Mouse (Mus musculus) liver, embryonic 11.5 days (tissue): Measurements from ENCODE around the gene Fat4. TPM values are rescaled to one million over a fixed set of nuclear protein-coding genes. Genes with fewer than 3 reads are reported as not detected.

Experiments used
- ATAC-seq: fragments of 200-750 bp; cut with Nextera tagmentation; replicated peaks from 2 replicates; pipeline ENCODE4 v1.8.0; 2017; ENCODE audit warnings: moderate number of reproducible peaks, mild to moderate bottlenecking, moderate TSS enrichment, moderate library complexity; ENCODE audit not compliant: low FRiP score
- DNase-seq: peaks from one replicate; pipeline ENCODE4 v3.0.0-alpha.2; 2017; ENCODE audit warnings: low spot score
- H3K27ac ChIP-seq: fragments of 300-500 bp; sonication (generic); 2 replicates; pipeline ENCODE4 v1.5.1; 2014; ENCODE audit warnings: mild to moderate bottlenecking, low read depth, low read length, control low read depth
- H3K27me3 ChIP-seq: fragments of 300-500 bp; sonication (generic); replicated peaks from 2 replicates; pipeline ENCODE4 v1.6.1; 2014; ENCODE audit warnings: low read length, mixed read lengths; ENCODE audit not compliant: control insufficient read depth, insufficient read depth
- H3K36me3 ChIP-seq: fragments of 300-500 bp; sonication (generic); 2 replicates; pipeline ENCODE4 v1.6.1; 2014; ENCODE audit warnings: mild to moderate bottlenecking, low read length, moderate library complexity, mixed read lengths; ENCODE audit not compliant: control insufficient read depth, insufficient read depth
- H3K4me1 ChIP-seq: fragments of 300-500 bp; sonication (generic); replicated peaks from 2 replicates; pipeline ENCODE4 v1.6.1; 2014; ENCODE audit warnings: low read length, mixed read lengths; ENCODE audit not compliant: control insufficient read depth, insufficient read depth
- H3K4me2 ChIP-seq: fragments of 300-500 bp; sonication (generic); 2 replicates; pipeline ENCODE4 v1.6.1; 2014; ENCODE audit warnings: mild to moderate bottlenecking, control low read depth, moderate library complexity
- H3K4me3 ChIP-seq: fragments of 300-500 bp; sonication (generic); 2 replicates; pipeline ENCODE4 v1.5.1; 2014; ENCODE audit warnings: low read depth, low read length, control low read depth
- H3K9ac ChIP-seq: fragments of 300-500 bp; sonication (generic); 2 replicates; pipeline ENCODE4 v1.6.1; 2014; ENCODE audit warnings: low read depth, low read length, control low read depth
- H3K9me3 ChIP-seq: fragments of 300-500 bp; sonication (generic); 2 replicates; pipeline ENCODE4 v1.6.1; 2016; ENCODE audit warnings: low read length, inconsistent platforms, mixed read lengths; ENCODE audit not compliant: control insufficient read depth
- WGBS: fragments of 180-500 bp; shearing (Covaris S2); extraction: QIAGEN DNeasy Blood & Tissue Kit; methylation state at CpG from one replicate; pipeline ENCODE4 v1.1.7; 2014; 5-methylcytosine and 5-hydroxymethylcytosine counted together
- polyA plus RNA-seq: library from polyadenylated mRNA; unstranded; fragments of >200 nt; fragmentation: Nextera tagmentation; extraction: Ambion mirVana; gene quantifications from 2 replicates; pipeline ENCODE4 v1.2.1, GENCODE M21; 2014

Gene Fat4
- polyA plus RNA-seq = 3.4 and 4.0 TPM in 2 replicates

DNA sequence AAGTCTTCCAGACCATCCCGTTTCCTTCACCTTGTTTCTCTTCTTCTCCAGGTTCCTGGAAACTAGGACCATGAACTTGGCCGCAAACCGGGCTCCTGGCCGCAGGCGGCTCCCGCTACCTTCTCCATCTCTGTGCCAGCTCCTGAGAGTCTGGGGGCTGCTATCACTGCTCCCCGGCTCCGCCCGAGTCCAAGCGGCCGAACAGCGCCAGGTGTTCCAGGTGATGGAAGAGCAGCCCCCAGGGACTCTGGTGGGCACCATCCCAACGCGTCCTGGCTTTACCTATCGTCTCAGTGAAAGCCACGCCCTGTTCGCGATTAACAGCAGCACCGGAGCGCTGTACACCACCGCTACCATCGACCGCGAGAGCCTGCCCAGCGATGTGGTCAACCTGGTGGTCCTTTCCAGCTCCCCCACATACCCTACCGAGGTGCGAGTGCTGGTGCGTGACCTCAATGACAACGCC lies at the start of gene Fat4:
Gene Fat4 (plus strand): TSS at position 51 of the 466 bp plus-strand sequence.
- DNase-seq (no peak), ATAC-seq (no peak)
- Histone ChIP-seq H3K36me3 (peaks cover 4% of the 10 kb centered on the region; the same call in 1 of the 2 replicates), H3K4me3 (peak within 1 kb of the TSS; percentile 67), H3K4me2 (peak within 1 kb of the TSS; percentile 82), H3K27me3 (peaks cover 40% of the 10 kb centered on the region), H3K4me1 (peaks cover 6% of the 10 kb centered on the region; the same call in 1 of the 2 replicates), H3K9ac (peak within 1 kb of the TSS; percentile 53), H3K27ac (0 out of 2 replicates have a peak within 1 kb of the TSS, but pooled peaks have one; percentile 34), H3K9me3 (no peaks in the 10 kb centered on the region)
- WGBS = 2% methylated on average over 29 of the region's 29 CpGs

DNA sequence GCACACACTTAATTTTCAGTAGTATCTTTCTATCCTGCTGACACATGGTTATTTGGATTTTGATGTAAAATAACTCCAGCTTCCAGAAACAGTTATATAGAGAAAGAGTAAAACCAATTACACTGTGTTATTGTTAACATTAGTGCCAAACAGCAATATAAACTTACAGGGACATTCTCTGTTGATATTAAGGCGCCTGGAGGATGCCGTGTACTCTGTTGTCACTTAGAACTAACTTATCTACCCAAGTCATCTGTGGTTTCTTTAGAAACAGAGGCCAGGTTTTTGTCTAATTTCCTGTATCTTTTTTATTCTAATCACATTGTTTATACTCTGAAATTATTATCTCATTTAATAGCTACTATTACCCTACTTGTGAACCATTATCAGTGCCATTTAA lies 47.3 kb upstream of the Fat4 start:
- Histone ChIP-seq H3K4me3 (no peak overlapping the region), H3K27ac (no peak overlapping the region), H3K36me3 (no peaks in the 10 kb centered on the region), H3K4me2 (no peak overlapping the region), H3K4me1 (no peaks in the 10 kb centered on the region), H3K27me3 (no peaks in the 10 kb centered on the region), H3K9ac (no peak overlapping the region), H3K9me3 (no peaks in the 10 kb centered on the region)
- 66% methylated on average over 2 of the region's 2 CpGs for WGBS
- ATAC-seq (no peak), DNase-seq (no peak)

DNA sequence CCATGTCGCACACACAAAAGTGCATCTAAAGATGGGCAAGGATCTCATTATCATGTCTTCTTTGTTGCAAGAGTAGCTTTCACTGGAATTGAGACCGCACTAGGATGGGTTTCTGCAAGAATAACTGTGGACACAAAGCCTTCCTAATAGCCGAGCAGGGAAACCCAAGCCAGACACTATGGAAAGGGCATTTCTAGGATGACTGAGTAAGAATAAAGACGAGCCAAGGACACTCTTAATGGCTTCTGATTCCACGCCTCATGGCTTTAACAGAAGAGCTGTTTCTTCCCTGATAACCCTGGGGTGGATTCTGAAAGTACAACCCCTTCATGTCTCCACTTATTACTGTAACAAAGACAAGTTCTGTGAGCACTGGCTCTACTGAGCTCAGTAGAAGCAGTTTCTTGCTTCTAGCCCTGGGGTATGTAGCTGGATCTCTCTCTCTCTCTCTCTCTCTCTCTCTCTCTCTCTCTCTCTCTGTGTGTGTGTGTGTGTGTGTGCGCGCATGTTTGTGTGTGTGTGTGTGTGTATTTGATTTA lies 43.7 kb upstream of the Fat4 start:
- H3K36me3 ChIP-seq = no peaks in the 10 kb centered on the region
- WGBS = 85% methylated on average over 7 of the region's 7 CpGs
- ATAC-seq (no peak), DNase-seq (no peak)
- no peak overlapping the region for H3K9ac ChIP-seq
- H3K27ac ChIP-seq = no peak overlapping the region
- no peaks in the 10 kb centered on the region for H3K9me3 ChIP-seq
- H3K4me1 ChIP-seq = no peaks in the 10 kb centered on the region
- no peaks in the 10 kb centered on the region for H3K27me3 ChIP-seq
- H3K4me3 ChIP-seq = no peak overlapping the region
- H3K4me2 ChIP-seq = no peak overlapping the region

DNA sequence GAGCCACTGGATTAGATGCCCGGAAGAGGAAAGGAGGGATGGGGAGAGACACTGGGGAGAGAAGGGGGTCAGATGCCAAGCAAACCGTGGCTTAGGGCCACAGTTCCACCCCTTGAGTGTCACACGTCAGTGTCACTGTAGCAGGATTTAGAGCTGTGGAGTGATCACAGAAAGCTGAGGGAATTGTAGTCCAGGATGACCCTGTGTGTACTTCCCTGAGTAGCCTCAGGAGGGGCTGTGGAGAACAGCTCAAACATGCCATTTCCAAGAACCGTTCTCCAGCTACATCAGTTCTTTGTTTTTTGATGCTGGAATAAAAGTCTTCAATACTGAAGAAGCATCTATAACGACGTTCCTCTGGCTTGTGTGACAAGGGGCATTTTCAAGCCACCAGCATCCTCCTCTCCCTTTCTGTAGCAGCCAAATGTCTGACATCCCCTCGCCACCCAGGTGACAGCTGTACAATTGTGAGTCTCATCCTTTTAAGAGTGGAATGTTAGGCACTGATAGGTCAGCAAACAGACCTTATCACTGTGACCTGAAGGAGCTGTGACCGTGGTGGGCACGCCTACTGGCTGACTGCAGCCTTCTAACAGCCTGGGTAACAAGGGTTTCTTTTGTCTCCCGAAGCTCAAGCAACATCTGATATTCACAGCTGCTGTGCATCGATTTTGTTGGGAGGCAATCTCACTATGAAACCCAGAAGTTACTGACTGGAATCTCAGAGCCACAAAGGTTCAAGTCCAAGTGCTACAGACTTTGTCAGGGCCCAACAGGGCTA lies 39.9 kb upstream of the Fat4 start:
- H3K9ac ChIP-seq = no peak overlapping the region
- H3K4me1 ChIP-seq = no peaks in the 10 kb centered on the region
- DNase-seq (no peak), ATAC-seq (no peak)
- 44% methylated on average over 11 of the region's 11 CpGs for WGBS
- H3K4me3 ChIP-seq = no peak overlapping the region
- H3K9me3 ChIP-seq = no peaks in the 10 kb centered on the region
- H3K27me3 ChIP-seq = no peaks in the 10 kb centered on the region
- no peak overlapping the region for H3K27ac ChIP-seq
- H3K4me2 ChIP-seq = no peak overlapping the region
- no peaks in the 10 kb centered on the region for H3K36me3 ChIP-seq

DNA sequence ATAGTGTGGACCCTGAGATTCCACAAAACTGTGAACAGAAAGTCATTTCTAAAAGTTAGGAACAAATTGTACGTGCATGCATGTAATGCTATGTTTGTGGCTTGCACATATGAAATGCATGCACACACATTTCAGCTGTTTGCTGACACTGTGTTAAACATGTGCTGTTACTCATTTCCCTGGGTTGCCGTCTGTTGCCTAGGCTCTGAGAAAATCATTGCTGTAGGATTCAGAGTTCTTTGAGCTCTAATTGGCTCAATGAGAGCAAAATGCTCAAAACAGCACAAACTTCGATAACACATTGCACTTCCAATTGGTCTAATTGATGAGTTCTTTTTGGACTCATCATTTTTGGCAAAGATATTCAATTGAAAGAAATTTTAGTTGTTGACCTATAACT lies 37.7 kb upstream of the Fat4 start:
- no peaks in the 10 kb centered on the region for H3K9me3 ChIP-seq
- WGBS = 80% methylated on average over 3 of the region's 3 CpGs
- ATAC-seq = no peak

DNA sequence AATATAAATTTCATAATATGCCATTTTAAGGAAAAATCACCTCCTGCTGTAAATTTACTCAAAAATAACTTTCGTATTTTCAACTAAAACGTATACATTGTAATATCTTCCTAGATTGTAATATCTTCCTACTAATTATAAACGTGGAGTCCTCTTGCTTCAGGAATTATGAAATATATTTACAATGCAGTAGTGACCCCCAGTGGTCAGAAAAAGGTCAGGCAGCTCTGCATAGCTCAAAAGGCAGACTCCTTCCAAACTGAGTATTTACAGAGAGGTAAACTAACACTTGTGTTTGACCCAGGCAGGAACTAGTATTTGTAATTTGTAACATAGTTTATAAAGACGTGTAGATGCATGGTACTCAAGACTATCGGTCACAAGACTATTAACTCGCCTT lies 37.2 kb upstream of the Fat4 start:
- Histone ChIP-seq H3K4me2 (no peak overlapping the region), H3K27ac (no peak overlapping the region), H3K36me3 (no peaks in the 10 kb centered on the region), H3K27me3 (no peaks in the 10 kb centered on the region), H3K9me3 (no peaks in the 10 kb centered on the region), H3K9ac (no peak overlapping the region), H3K4me1 (no peaks in the 10 kb centered on the region), H3K4me3 (no peak overlapping the region)
- no peak for DNase-seq
- no peak for ATAC-seq
- 30% methylated on average over 6 of the region's 6 CpGs for WGBS

More for the DNA sequence above, 37.7 kb upstream of the Fat4 start:
- DNase-seq = no peak
- Histone ChIP-seq H3K36me3 (no peaks in the 10 kb centered on the region), H3K4me1 (no peaks in the 10 kb centered on the region), H3K27ac (no peak overlapping the region), H3K27me3 (no peaks in the 10 kb centered on the region), H3K4me3 (no peak overlapping the region), H3K4me2 (no peak overlapping the region), H3K9ac (no peak overlapping the region)

DNA sequence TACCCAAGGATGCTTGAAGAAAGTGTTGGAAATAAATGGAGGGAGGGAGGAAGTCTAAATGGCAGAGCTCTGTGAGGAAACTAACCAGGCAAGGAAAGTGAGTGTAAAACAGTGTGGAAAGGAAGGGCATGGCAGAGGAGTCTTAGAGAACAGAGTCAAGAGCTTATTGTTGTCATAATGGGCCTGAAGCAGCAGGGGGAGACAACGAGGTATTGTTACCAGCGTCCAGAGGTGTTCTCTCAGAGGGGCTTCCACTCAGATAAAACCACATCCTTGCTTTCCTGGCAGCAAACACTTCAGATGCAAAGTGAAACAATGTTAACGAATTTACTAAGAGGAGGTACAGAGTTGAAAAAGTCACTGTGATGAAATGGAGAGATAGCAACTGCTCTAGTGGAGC lies 33.1 kb upstream of the Fat4 start:
- Histone ChIP-seq H3K9ac (no peak overlapping the region), H3K9me3 (no peaks in the 10 kb centered on the region), H3K4me2 (no peak overlapping the region), H3K4me3 (no peak overlapping the region), H3K27me3 (no peaks in the 10 kb centered on the region), H3K27ac (no peak overlapping the region), H3K4me1 (no peaks in the 10 kb centered on the region), H3K36me3 (no peaks in the 10 kb centered on the region)
- no peak for ATAC-seq
- DNase-seq = no peak
- 16% methylated on average over 3 of the region's 3 CpGs for WGBS

DNA sequence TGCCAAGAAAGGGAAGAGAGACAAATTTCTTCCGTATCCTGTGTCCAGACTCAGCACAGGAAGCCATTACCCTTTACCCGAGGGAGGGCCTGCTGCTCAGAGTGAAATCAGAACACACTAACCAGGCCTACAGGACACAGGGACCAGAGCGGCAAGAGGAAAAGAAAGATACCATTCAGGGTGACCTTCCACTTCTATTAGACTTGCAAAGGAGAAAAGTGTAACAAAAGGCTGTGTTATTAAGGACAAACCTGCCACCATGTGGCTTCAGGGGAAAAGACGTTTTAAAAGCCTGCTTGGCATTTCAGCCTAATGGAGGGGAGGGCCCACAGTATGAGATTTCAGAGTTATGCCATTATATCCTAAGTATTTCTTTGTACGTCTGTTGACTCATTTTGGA lies 26.1 kb upstream of the Fat4 start:
- H3K9me3 ChIP-seq = no peaks in the 10 kb centered on the region
- no peak overlapping the region for H3K4me2 ChIP-seq
- H3K9ac ChIP-seq = no peak overlapping the region
- H3K36me3 ChIP-seq = no peaks in the 10 kb centered on the region
- DNase-seq = no peak
- no peaks in the 10 kb centered on the region for H3K4me1 ChIP-seq
- ATAC-seq = no peak
- no peak overlapping the region for H3K4me3 ChIP-seq
- H3K27ac ChIP-seq = no peak overlapping the region
- H3K27me3 ChIP-seq = no peaks in the 10 kb centered on the region
- 50% methylated on average over 5 of the region's 5 CpGs for WGBS

DNA sequence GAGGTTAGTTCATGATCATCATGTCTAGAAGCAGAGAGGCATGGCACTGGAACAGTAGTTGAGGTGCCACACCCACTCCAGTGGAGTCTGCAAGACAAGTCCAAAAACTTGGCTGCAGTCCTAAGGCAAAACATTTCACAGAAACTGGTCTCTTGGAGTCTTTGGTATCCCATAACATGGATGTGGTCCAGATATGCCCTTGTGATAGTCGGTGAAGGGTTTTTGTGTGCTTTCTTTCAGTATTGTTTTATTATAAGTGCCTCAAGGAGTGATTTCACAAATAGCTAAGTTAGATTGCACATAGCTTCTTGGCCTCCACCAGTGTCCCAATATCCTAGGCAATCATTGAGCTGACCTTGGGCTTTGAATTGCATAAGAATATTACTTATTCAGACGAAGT lies 15.4 kb upstream of the Fat4 start:
- Histone ChIP-seq H3K4me3 (no peak overlapping the region), H3K4me1 (no peaks in the 10 kb centered on the region), H3K4me2 (no peak overlapping the region), H3K9me3 (no peaks in the 10 kb centered on the region), H3K9ac (no peak overlapping the region), H3K27ac (no peak overlapping the region), H3K27me3 (no peaks in the 10 kb centered on the region), H3K36me3 (no peaks in the 10 kb centered on the region)
- no peak for DNase-seq
- ATAC-seq = no peak
- WGBS = 82% methylated on average over 2 of the region's 2 CpGs
